Mouse (Mus musculus) mesoderm, embryonic 11.5 days (tissue): ENCODE measurements around the gene Fggy.

Experiments used
- DNase-seq: peaks from one replicate; pipeline ENCODE4 v3.0.0-alpha.2; 2012; ENCODE audit warnings: low read depth, low spot score

The Fggy gene

DNA sequence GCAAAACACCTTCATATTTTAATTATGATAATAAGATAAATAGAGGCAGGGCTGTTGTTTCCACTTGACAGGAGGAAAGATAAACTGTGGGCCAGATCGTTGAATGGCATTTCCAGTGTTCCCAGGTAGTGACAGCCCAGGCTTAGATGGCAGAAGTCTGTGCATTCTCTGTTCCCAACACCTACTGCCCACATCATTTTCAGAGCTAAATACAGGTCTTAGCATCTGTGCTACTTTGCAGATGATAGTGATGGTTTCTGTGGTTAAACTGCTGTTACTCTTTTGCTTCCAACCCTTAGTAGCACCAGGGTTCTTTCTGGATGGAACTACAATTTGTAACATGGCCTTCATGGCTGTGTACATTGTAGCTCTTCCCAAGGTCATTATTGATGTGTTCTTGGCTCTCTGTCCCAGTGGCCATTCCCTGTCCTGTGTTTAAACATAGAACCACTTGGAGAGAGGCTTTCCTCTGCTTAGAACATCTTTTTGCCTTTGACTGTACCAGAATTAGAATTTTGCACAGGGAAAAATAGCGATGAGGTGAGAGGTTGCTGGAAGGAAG is 31.5 kb downstream of the Fggy start:
- no peak for DNase-seq

- no peak for DNase-seq
These were observed 33.6 kb downstream of the Fggy start for GRCm38 (mm10) chr4:95590878-95591277.

- no peak for DNase-seq
These were observed 39.9 kb downstream of the Fggy start for GRCm38 (mm10) chr4:95597208-95597607.

DNA sequence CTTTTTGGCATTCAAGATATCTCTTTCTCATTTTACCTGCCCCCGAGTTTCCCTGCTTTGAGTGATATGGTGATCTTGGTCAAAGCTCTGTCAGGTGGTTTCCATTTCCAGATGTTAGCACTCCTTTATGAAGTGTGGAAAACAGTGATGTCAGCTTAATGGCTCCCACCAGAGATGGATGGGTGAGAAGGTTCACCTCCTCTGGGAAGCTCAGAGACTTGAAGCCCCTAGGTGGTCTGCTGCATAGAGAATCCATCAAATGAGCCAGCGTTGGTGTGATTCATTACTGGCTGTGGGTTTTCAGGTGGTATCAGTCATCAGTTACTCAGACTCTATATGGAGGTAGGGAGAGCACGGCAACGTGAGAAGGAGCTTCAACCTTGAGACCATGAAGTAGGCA is 44.5 kb downstream of the Fggy start:
- peak; percentile 54 for DNase-seq

DNA sequence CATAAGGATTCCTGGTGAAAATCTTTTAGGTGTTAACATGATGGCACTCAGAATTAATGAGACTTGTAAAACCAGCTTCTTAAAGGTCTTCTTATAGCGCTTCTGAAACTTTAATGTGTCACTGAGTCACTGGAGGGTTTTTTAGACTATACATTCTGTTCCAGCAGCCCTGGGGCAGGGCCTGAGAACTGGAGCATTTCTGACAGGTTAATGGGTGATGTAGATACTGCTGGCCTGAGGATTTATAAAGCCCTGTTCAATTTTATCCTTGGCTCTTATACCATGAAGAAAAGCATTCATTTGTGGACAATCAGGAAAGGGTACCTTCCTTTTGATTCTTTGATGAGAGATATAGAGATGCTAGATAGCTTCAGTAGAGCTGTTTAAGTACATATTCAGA is 45.9 kb downstream of the Fggy start:
- no peak for DNase-seq

DNA sequence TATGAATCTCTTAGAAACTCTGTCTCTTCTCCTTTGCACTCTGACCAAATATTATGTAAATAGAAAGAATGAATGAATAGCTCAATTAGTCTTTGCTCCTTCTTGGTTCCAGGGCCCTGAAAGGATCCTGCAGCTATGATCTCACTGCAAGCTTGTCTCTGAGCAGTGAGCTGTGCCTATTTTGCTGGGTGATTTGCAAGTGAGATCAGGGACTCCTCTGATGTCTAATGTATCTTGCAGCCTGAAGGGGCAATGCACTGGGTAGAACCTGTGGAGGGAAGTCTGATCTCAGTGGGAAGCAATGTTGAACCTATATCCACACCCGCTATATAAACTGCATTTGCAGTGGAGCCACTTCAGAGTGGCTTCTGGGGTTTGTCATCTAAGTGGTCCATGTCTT is 53.4 kb downstream of the Fggy start:
- DNase-seq: no peak

DNA sequence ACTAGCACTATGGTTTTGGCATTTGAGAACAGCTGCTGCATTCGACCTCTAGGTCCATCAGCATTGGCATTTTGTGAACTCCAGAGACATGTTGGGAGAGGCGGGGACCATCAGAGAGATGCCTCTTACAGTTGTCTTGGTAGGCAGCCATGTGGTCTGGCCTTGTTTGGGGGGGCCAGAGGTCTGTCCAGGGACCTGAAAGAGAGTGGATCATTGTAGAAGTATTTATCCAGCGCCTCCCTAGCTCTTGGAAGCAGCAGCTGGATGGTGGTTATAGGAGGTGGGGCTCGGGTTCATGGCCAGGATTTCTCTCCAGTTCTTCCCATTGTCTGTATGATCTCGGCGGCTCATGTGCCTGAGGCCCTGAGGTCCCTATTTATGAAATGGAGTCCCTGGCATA is 54.1 kb downstream of the Fggy start:
- no peak for DNase-seq

GRCm38 (mm10) chr4:95621046-95621445 is 63.7 kb downstream of the Fggy start:
- no peak for DNase-seq

GRCm38 (mm10) chr4:95624696-95625095 is 67.4 kb downstream of the Fggy start:
- no peak for DNase-seq

- no peak for DNase-seq
These were observed 68.3 kb downstream of the Fggy start for GRCm38 (mm10) chr4:95625651-95626050.

DNA sequence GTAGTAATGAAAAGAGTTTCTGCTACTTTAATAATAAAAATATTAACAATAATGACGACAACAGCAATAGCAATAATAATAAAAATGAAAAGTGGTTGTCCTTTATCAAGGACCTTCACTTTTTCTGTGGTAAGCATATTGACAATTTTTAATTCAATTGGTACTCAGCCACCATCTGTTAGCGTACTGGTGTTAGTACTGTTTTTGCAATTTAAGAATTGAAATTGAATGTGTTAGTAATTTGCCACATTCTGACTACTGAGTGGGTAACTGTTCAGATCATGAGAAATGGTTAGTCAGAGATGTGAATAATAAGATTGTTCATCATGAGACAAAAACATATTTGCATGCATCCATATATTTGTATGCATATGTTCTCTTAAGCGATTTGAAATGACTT is 68.9 kb downstream of the Fggy start:
- DNase-seq: no peak

- DNase-seq: no peak
These were observed 77.6 kb downstream of the Fggy start for GRCm38 (mm10) chr4:95634903-95635302.

DNA sequence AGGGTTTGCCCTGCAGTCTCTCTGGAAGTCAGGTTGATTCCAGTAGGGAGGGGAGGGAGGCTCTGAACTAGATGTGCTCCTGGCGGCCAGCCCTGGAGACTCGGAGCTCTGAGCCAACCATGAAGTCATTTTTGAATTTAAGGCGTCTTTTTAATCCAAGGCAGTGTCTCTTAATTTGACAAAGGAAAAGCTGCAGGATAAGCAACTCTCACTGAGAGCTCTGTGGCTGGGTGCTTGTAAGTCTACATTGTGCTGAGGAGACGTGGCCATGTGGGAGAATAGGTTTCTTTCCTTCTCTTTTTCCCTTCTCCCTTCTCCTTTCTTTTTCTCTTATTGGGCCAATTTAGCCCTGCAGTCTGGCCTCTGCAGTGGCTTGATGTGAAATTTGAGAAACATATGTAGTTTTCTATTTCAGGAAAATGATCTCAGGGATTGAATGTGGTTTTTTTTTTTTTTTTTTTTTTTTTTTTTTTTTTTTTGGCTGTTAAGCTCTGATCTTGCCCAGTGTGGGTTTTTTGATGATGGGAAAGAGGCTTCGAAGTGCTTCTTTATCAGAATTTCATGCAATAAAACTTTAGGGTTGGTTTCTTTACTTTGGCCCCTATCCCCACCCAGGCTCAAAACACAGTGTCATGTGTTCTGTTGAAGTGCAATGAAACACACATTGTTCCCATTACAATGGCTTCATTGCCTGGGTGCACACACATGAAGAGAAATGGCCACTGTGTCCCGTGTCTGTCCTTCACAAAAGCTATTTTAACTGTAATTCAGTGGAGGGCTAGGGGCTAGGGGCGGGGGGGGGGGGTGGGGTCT is 79.8 kb downstream of the Fggy start:
- DNase-seq: no peak

DNA sequence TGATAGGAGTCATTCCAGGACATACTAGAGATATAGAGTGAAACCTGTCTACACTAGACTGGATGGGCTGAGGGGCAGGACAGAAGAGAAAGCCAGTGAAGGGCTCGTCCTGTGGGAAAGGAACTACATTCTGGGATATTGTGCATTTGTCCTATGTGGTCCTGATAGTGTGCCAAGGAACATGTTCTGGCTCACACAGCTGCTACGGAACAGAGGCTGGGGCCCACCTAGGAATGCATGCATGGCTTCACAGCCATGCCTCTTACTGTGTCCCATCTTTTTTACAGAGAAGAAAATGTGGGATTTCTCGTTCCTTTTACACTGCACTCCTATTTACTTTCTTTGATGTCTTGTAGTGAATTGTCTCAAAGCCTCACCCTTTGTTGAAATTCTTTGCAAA is 80.8 kb downstream of the Fggy start:
- no peak for DNase-seq

DNA sequence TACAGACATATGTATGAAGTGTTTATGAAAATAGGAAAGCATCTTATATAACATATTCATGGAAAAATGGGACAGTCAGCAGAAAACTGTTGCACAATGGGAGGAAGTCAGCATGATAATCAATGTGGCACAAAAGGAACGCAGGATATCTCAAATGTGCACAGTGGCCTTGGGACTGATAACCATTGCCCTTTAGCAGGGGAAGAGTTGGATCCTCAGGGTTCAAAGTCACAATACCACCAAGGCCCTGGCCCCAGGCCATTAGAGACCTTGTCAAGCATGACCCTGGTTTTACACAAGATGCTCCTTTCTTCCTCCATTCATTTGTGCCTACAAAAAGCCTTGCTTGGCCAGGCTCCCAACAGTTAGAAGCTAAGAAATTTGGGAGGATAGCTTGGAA is 83.5 kb downstream of the Fggy start:
- DNase-seq: no peak

- no peak for DNase-seq
These were observed 86.7 kb downstream of the Fggy start for GRCm38 (mm10) chr4:95644048-95644447.

DNA sequence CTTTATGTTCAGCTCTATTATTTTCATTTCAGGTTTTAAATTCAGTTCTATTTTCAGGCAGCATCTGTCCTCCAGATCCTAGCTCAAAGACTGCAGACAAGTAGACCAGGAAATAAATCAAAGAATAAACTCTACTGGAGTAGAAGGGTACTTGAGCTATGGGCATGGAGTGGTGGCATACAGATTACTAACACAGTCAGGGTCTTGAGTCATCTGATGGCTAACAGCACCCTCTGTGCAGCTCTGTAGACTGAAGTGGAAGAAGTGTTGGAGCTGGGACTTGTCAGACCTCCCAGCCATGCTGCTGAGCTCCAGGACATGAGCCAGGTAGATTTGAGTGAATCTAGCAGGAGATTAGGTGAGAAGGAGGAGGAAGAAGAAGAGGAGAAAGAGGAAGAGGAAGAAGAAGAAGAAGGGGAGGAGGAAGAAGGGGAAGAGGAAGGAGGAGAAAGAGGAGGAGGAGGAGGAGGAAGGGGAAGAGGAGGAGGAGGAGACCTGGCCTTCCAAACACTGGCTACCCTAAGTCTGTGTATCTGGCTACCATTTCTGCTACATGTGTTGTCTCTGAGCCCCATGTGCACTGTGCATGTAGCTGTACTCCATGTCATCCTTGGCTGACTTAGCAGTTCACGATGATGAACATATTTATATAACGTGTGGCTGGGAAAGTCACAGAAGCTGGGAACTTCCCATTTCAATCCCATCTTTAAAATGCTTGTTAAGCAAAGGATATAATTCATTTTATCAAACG is 91.7 kb downstream of the Fggy start:
- DNase-seq: no peak

DNA sequence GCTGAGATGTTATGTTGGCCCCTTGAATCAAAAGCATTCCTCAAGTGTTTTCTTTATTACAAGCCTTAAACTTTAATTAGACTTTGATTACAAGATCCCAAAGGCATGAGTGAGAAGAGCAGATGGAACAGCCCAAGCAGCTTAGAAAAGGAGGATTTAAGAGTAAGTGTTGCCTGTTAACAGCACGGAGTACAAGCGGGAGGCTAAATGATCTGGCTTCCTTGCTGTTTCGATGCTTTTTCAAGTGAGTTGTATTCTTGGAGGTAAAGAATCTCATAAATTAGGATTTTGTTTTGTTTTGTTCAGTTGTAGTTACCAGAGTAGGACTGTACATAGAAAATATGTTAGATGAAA is 92.2 kb downstream of the Fggy start:
- DNase-seq: no peak

DNA sequence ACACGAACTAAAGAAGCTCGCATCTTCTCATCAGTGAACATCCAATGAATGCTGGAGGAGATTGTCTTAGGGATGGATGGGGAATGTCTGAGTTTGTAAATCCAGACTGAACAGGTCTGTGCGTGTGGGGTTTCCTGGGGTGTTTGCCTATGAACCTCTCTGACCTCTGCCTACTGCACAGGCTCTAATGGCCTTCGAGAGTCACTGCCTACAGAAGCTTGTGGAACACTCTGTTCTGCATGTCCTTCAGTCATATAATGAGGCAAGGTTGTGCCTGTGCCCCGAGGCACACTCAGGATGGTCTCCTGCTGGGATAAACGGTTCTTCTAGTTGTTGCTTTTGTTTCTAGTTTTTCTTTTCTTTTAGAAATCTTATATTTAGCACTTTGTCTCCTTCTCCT is 92.7 kb downstream of the Fggy start:
- no peak for DNase-seq

- peak; percentile 40 for DNase-seq
These were observed 94.7 kb downstream of the Fggy start for GRCm38 (mm10) chr4:95652044-95652443.

GRCm38 (mm10) chr4:95653296-95653912 is 96.1 kb downstream of the Fggy start:
- DNase-seq: no peak

DNA sequence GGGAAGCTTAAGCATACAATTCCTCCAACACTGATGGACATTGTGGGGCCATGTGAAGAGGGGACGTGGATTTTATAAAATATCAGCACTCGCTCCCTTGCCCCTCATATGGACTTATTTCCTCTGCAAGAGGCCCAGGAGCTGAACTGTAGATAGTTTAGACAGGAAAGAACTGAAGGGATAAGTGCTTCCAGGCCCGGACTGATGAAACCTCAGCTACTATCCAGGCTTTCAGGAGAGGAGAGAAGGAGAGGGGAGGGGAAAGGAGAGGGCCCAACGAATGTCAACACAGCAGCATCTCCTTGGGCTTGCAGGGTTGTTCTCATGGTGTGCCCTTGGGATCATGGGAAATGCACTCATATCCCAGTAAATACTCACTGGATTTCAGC is 96.6 kb downstream of the Fggy start:
- no peak for DNase-seq

- DNase-seq: peak; percentile 34
These were observed 101.7 kb downstream of the Fggy start for GRCm38 (mm10) chr4:95659024-95659423.
